Mouse (Mus musculus) activated CD4-positive, CD25-positive, alpha-beta regulatory T cell (primary cell): Measurements from ENCODE around the gene Tulp1. TPM values are rescaled to one million over a fixed set of nuclear protein-coding genes. Genes with fewer than 3 reads are reported as not detected.

Experiments used
- polyA plus RNA-seq, 2 experiments: library from polyadenylated mRNA; unstranded; fragments of 100-300 nt; shearing (Covaris generic); gene quantifications; one replicate each; pipeline ENCODE4 v1.2.1; 2017

Tulp1 gene
- polyA plus RNA-seq: under 1 TPM in 1 of 2 experiments, not detected in 1; 0.39 TPM

DNA sequence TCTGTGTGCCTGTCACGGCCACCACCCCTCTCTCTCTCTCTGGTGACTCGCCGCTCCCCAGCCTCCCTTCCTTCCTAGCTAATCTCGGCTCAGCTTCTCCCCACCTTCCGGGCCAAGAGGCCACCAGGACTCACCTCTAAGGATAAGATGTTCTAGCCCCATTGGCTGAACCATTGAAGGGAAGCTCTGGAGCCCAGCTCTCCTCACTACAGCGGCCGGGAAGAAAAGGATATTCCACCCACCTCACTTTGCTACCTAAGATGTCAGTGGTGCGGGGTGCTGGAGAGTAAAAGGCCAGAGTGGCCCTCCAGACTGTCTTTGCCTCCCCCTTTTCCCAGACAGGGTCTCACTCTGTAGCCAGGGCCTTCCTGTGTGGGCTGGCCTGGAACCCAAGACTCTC, at the start of gene Tulp1:
Gene Tulp1 (minus strand): TSS at position 101 of the 400 bp plus-strand sequence.

GRCm38 (mm10) chr17:28350466-28351352, 14.3 kb downstream of the Tulp1 start, which contains the start of gene Tead3:
Gene Tead3, minus strand, starts transcription at chr17:28350817.

GRCm38 (mm10) chr17:28328366-28328928, 36.6 kb downstream of the Tulp1 start, which contains the start of gene Rpl10a:
Gene Rpl10a, plus strand, starts transcription at chr17:28328471.

DNA sequence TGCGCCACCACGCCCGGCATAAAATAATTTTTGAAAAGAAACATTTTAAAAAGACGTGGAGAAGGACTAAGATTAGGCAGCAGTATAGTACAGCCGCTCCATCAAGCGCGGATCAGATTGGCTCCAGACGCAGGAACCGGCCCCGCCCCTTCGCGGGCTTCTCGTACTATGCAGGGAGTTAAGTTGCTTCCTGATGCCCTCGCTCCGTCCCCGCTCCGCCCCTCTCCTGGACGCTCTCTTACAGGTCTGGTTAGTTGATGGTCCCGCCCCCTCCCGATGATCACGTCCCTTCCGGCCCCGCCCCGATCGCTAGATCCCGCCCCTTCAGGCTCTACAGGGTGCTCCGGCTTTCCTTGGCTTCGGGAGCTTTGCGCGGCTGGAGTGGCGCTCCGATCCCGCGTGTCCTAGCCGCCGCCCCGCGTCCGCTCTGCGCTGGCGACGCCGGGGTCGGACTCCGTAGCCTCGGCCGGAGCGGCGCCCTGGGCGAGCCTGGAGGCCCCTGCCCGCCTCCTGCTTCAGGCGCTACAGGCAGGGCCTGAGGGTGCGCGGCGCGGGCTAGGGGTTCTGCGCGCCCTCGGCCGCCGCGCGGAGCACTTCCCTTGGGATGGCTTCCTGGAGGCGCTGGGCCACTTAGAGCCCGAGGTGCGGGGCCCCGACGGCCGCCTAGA, 51.7 kb downstream of the Tulp1 start, which contains the start of gene Fance:
Gene Fance (plus strand): TSS at position 308 of the 668 bp plus-strand sequence.

Other genes starting within 250 kb of the Tulp1 start
- not detected for gene Scube3, start 223.1 kb downstream of the Tulp1 start, polyA plus RNA-seq
- 10 to 100 TPM in 1 of 2 experiments, 1 to 10 TPM in 1; 8.2 to 12.0 TPM for gene Zfp523, start 188.1 kb downstream of the Tulp1 start, polyA plus RNA-seq
- 100 to 1,000 TPM; 164 to 221 TPM for gene Def6, start 157.4 kb downstream of the Tulp1 start, polyA plus RNA-seq
- gene Ppard, start 132.5 kb downstream of the Tulp1 start, polyA plus RNA-seq: 1 to 10 TPM; 2.5 to 3.7 TPM
- 10 to 100 TPM; 31.6 to 35.6 TPM for gene Fance, start 51.7 kb downstream of the Tulp1 start, polyA plus RNA-seq
- 100 to 1,000 TPM; 290 to 502 TPM for gene Rpl10a, start 36.8 kb downstream of the Tulp1 start, polyA plus RNA-seq
- under 1 TPM; 0.06 to 0.27 TPM for gene Tead3, start 14.4 kb downstream of the Tulp1 start, polyA plus RNA-seq
- 100 to 1,000 TPM in 1 of 2 experiments, 10 to 100 TPM in 1; 79.6 to 102 TPM for gene Fkbp5, start 152.3 kb upstream of the Tulp1 start, polyA plus RNA-seq
- gene Armc12, start 165.6 kb upstream of the Tulp1 start, polyA plus RNA-seq: under 1 TPM in 1 of 2 experiments, not detected in 1; 0.66 TPM
- gene Clpsl2, start 184.2 kb upstream of the Tulp1 start, polyA plus RNA-seq: not detected
- under 1 TPM in 1 of 2 experiments, not detected in 1; 0.52 TPM for gene Clps, start 195.5 kb upstream of the Tulp1 start, polyA plus RNA-seq
- 1 to 10 TPM in 1 of 2 experiments, under 1 TPM in 1; 0.33 to 1.6 TPM for gene Lhfpl5, start 210.4 kb upstream of the Tulp1 start, polyA plus RNA-seq